ENCODE assay signal across 15 mouse cellular contexts in genomic region chr2:22777757-22778156, GRCm38 (mm10).
"Had no signal": no experiment of that assay in that cellular context is flagged by ENCODE, and none has a peak within 500 bp of the region (broad histone marks: within the 10 kb centered on the region; RNA-seq: fewer than 3 reads in every experiment).

No protein-coding gene starts in this region.

- H3K4me3 ChIP-seq: layer of hippocampus, adult 2 months; limb, embryonic 15.5 days; midbrain, embryonic 15.5 days; neural tube, embryonic 12.5 days; stomach, embryonic 15.5 days had no signal

- H3K36me3 ChIP-seq: limb, embryonic 15.5 days; midbrain, embryonic 15.5 days; neural tube, embryonic 12.5 days; stomach, embryonic 15.5 days had no signal

- H3K9ac ChIP-seq: limb, embryonic 15.5 days; lung, embryonic 14.5 days; midbrain, embryonic 15.5 days; neural tube, embryonic 12.5 days; stomach, embryonic 15.5 days had no signal

- H3K4me2 ChIP-seq: limb, embryonic 15.5 days; lung, embryonic 14.5 days; midbrain, embryonic 11.5 days; midbrain, embryonic 15.5 days; neural tube, embryonic 12.5 days; stomach, embryonic 15.5 days had no signal

- H3K27me3 ChIP-seq: stomach, embryonic 15.5 days had no signal

- H3K9me3 ChIP-seq: limb, embryonic 15.5 days; midbrain, embryonic 15.5 days; neural tube, embryonic 12.5 days; stomach, embryonic 15.5 days had no signal

- H3K4me1 ChIP-seq: stomach, embryonic 15.5 days had no signal

- DNase-seq: kidney, adult 11 months; kidney, adult 9 months; kidney, postnatal 10 days; kidney, postnatal 4 days; lung, embryonic 14.5 days; lung, postnatal 10 days; lung, postnatal 4 days; thymus, adult 2 months; thymus, postnatal 25 days had no signal

- H3K27ac ChIP-seq: layer of hippocampus, adult 2 months; limb, embryonic 15.5 days; midbrain, embryonic 15.5 days; neural tube, embryonic 12.5 days; stomach, embryonic 15.5 days had no signal

- ATAC-seq: midbrain, embryonic 15.5 days had no signal
